Mouse (Mus musculus) kidney, adult 2 months (tissue): ENCODE results near the gene E130208F15Rik.

Experiments
- CTCF ChIP-seq: fragments of 200-500 bp; conservative IDR thresholded peaks from 2 replicates; pipeline ENCODE4 v1.5.1; 2011; ENCODE audit warnings: low read depth, mild to moderate bottlenecking, control low read depth, low read length, moderate library complexity, mixed read lengths; ENCODE audit not compliant: insufficient read depth, insufficient read length
- POLR2A ChIP-seq: fragments of 200-500 bp; IDR thresholded peaks from one replicate; pipeline ENCODE4 v1.6.1; 2011; ENCODE audit warnings: low read depth, low read length, control low read depth

DNA sequence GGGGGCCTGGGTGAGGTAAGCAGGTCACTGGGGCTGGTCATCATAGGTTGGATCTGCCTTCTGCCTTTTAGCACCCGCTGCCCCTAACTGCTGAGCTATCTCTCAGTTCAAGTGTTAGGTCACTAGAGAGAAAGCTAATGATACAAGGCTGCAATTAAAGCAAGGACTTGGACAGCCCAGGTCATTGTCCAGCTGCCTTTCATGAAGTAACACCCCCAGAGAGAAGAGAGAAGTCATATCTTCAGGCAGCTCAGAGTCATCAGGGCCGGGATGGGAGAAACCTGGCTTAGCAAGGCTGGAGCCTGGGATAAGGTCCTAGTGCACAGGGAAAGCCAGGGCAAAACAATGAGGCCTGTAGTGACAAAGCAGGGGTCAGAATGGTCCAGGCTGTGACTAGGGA lies 45.9 kb downstream of the E130208F15Rik start:
- TF ChIP-seq CTCF (no peak), POLR2A (no peak)
